In the genomic region with DNA sequence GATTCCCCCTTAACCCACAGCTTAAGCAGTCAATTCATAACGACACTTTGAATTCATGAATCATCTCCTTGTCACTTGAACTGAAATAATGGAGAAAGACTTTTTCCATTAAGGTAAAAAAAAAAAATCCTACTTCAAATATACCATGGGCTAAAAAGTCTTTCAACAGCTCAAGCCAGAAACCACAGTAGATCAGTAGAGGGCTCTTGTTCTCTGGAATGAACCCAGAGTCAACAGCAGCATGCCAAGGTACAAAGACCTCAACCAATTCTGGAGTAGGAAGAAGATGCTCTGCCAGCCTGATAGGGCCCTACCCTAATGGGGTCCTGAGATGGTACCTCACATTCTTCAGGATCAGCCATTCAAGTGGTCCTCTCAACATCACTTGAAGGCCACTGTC, we compare ENCODE assay signal across 26 mouse cellular contexts.
DNase-seq lines count a peak whose midpoint lies in the region; ATAC-seq and TF ChIP-seq lines count a peak whose summit lies in the region.
"Had no signal": no experiment of that assay in that cellular context is flagged by ENCODE, and none has a peak within 500 bp of the region (broad histone marks: within the 10 kb centered on the region; RNA-seq: fewer than 3 reads in every experiment).

No protein-coding gene starts in this region.

- no peak overlapping the region for H3K27ac ChIP-seq in heart, embryonic 11.5 days (ENCODE audit: low read depth, low read length)
- no peak overlapping the region for H3K27ac ChIP-seq in midbrain, embryonic 11.5 days (ENCODE audit: low read depth, low read length)
- H3K27ac ChIP-seq in midbrain, embryonic 15.5 days = no peak overlapping the region
- H3K27ac ChIP-seq in lung, postnatal 0 days (ENCODE audit: low read length) = no peak overlapping the region
- H3K27ac ChIP-seq: forebrain, embryonic 12.5 days; hindbrain, embryonic 10.5 days; hindbrain, embryonic 15.5 days; limb, embryonic 13.5 days; liver, embryonic 14.5 days; stomach, postnatal 0 days had no signal

- no peaks in the 10 kb centered on the region for H3K9me3 ChIP-seq in heart, embryonic 11.5 days (replicated peaks; ENCODE audit: control insufficient read depth, low read length)
- H3K9me3 ChIP-seq in midbrain, embryonic 11.5 days (ENCODE audit: control insufficient read depth, low read length) = no peaks in the 10 kb centered on the region
- H3K9me3 ChIP-seq in midbrain, embryonic 15.5 days = no peaks in the 10 kb centered on the region
- no peaks in the 10 kb centered on the region for H3K9me3 ChIP-seq in lung, postnatal 0 days (ENCODE audit: low read length)
- H3K9me3 ChIP-seq: forebrain, embryonic 12.5 days; hindbrain, embryonic 10.5 days; hindbrain, embryonic 15.5 days; limb, embryonic 13.5 days had no signal

- WGBS in heart, embryonic 11.5 days (ENCODE audit: insufficient replicate concordance) = 76% methylated on average over 1 of the region's 1 CpGs
- 84% methylated on average over 1 of the region's 1 CpGs for WGBS in midbrain, embryonic 11.5 days
- 89% methylated on average over 1 of the region's 1 CpGs for WGBS in midbrain, embryonic 15.5 days
- 62% methylated on average over 1 of the region's 1 CpGs for WGBS in lung, postnatal 0 days

- TF ChIP-seq CTCF in lung, postnatal 0 days (IDR thresholded peaks at IDR 0.05) = no peak

- no peaks in the 10 kb centered on the region for H3K27me3 ChIP-seq in heart, embryonic 11.5 days (ENCODE audit: control insufficient read depth, insufficient read depth, low read length)
- H3K27me3 ChIP-seq in midbrain, embryonic 11.5 days (ENCODE audit: control insufficient read depth, insufficient read depth, low read length) = no peaks in the 10 kb centered on the region
- H3K27me3 ChIP-seq in midbrain, embryonic 15.5 days (replicated peaks) = no peaks in the 10 kb centered on the region
- H3K27me3 ChIP-seq in lung, postnatal 0 days (replicated peaks; ENCODE audit: insufficient read depth, low read length) = no peaks in the 10 kb centered on the region
- H3K27me3 ChIP-seq: forebrain, embryonic 12.5 days; hindbrain, embryonic 15.5 days; limb, embryonic 13.5 days; Patski had no signal

- peaks cover 2% of the 10 kb centered on the region; the same call in 1 of the 2 replicates for H3K4me1 ChIP-seq in heart, embryonic 11.5 days (ENCODE audit: control insufficient read depth, insufficient read depth, low read length)
- H3K4me1 ChIP-seq in midbrain, embryonic 11.5 days (ENCODE audit: control insufficient read depth, insufficient read depth, low read length) = no peaks in the 10 kb centered on the region
- H3K4me1 ChIP-seq in midbrain, embryonic 15.5 days = no peaks in the 10 kb centered on the region
- H3K4me1 ChIP-seq in lung, postnatal 0 days (ENCODE audit: insufficient read depth, low read depth, low read length) = no peaks in the 10 kb centered on the region
- H3K4me1 ChIP-seq: forebrain, embryonic 12.5 days; hindbrain, embryonic 10.5 days; limb, embryonic 13.5 days had no signal

- no peaks in the 10 kb centered on the region for H3K36me3 ChIP-seq in heart, embryonic 11.5 days (ENCODE audit: control insufficient read depth, insufficient read depth, low read length)
- no peaks in the 10 kb centered on the region for H3K36me3 ChIP-seq in midbrain, embryonic 11.5 days (ENCODE audit: control insufficient read depth, insufficient read depth, low read length)
- no peaks in the 10 kb centered on the region for H3K36me3 ChIP-seq in midbrain, embryonic 15.5 days (replicated peaks)
- no peaks in the 10 kb centered on the region for H3K36me3 ChIP-seq in lung, postnatal 0 days (ENCODE audit: insufficient read depth, low read length)
- H3K36me3 ChIP-seq: forebrain, embryonic 12.5 days; hindbrain, embryonic 10.5 days; hindbrain, embryonic 15.5 days; limb, embryonic 13.5 days had no signal

- H3K4me3 ChIP-seq in heart, embryonic 11.5 days (ENCODE audit: low read depth, low read length) = no peak overlapping the region
- H3K4me3 ChIP-seq in midbrain, embryonic 11.5 days (ENCODE audit: low read depth, low read length) = no peak overlapping the region
- no peak overlapping the region for H3K4me3 ChIP-seq in midbrain, embryonic 15.5 days
- H3K4me3 ChIP-seq in lung, postnatal 0 days (ENCODE audit: low read depth, low read length) = no peak overlapping the region
- H3K4me3 ChIP-seq: forebrain, embryonic 12.5 days; hindbrain, embryonic 10.5 days; hindbrain, embryonic 15.5 days; limb, embryonic 13.5 days had no signal

- peak; percentile 29 for DNase-seq in heart, adult 11 months
- peak; percentile 37 for DNase-seq in midbrain, embryonic 11.5 days (ENCODE audit: low spot score, missing footprints)
- peak; percentile 41 for DNase-seq in lung, postnatal 0 days (ENCODE audit: low spot score)
- no peak for DNase-seq in ovary, adult 18-20 months (ENCODE audit: low spot score)
- no peak for DNase-seq in layer of hippocampus, adult 9-10 months (ENCODE audit: low spot score)
- DNase-seq: adrenal gland, postnatal 14 days; cerebellum, adult 11 months; cerebellum, adult 9-11 months; forebrain, postnatal 0 days; heart, postnatal 14 days; kidney, adult 11 months; kidney, postnatal 14 days; right cerebral cortex, adult 18-20 months; right cerebral cortex, postnatal 4 days; thymus, postnatal 4 days had no signal

- ATAC-seq in heart, embryonic 11.5 days (replicated peaks; ENCODE audit: insufficient number of reproducible peaks, low FRiP score, low TSS enrichment) = no peak
- no peak for ATAC-seq in midbrain, embryonic 11.5 days (ENCODE audit: low FRiP score)
- ATAC-seq in midbrain, embryonic 15.5 days (replicated peaks) = no peak
- ATAC-seq in lung, postnatal 0 days = no peak
- ATAC-seq: forebrain, postnatal 0 days; inflammation-experienced regulatory T-cells, adult 6 months; midbrain, embryonic 16.5 days; Patski had no signal

- TF ChIP-seq EP300 in lung, postnatal 0 days (IDR thresholded peaks at IDR 0.05) = peak; percentile 65

- H3K9ac ChIP-seq in heart, embryonic 11.5 days (ENCODE audit: low read depth, low read length) = no peak overlapping the region
- H3K9ac ChIP-seq in midbrain, embryonic 11.5 days (ENCODE audit: low read length) = no peak overlapping the region
- no peak overlapping the region for H3K9ac ChIP-seq in midbrain, embryonic 15.5 days
- H3K9ac ChIP-seq in lung, postnatal 0 days (replicated peaks; ENCODE audit: low read depth) = no peak overlapping the region
- H3K9ac ChIP-seq: forebrain, embryonic 12.5 days; forebrain, postnatal 0 days; hindbrain, embryonic 15.5 days; limb, embryonic 13.5 days; liver, embryonic 14.5 days had no signal

- H3K4me2 ChIP-seq in heart, embryonic 11.5 days = no peak overlapping the region
- H3K4me2 ChIP-seq in midbrain, embryonic 11.5 days = no peak overlapping the region
- no peak overlapping the region for H3K4me2 ChIP-seq in midbrain, embryonic 15.5 days
- H3K4me2 ChIP-seq in lung, postnatal 0 days (replicated peaks; ENCODE audit: low read depth, low read length) = no peak overlapping the region
- H3K4me2 ChIP-seq: forebrain, embryonic 12.5 days; hindbrain, embryonic 15.5 days; limb, embryonic 13.5 days had no signal

Comparison
In these comparisons a context has a peak if more than half of its experiments do, and no peak if none do; other contexts are left out.
1. DNase-seq: peak in heart, adult 11 months (single experiment), midbrain, embryonic 11.5 days (single experiment) and lung, postnatal 0 days (single experiment); none in ovary, adult 18-20 months (single experiment) and layer of hippocampus, adult 9-10 months (single experiment).